Mouse (Mus musculus): Measurements from ENCODE around the gene Serpina9. TPM values are rescaled to one million over a fixed set of nuclear protein-coding genes. Genes with fewer than 3 reads are reported as not detected.
"Not testable (repeated sequence)": the region's sequence is repeated elsewhere in the genome, so short reads cannot be mapped to it uniquely, and the experiment has no call there.

The Serpina9 gene
- polyA plus RNA-seq, 1 experiment from 2014 or later: 3.8 TPM

DNA sequence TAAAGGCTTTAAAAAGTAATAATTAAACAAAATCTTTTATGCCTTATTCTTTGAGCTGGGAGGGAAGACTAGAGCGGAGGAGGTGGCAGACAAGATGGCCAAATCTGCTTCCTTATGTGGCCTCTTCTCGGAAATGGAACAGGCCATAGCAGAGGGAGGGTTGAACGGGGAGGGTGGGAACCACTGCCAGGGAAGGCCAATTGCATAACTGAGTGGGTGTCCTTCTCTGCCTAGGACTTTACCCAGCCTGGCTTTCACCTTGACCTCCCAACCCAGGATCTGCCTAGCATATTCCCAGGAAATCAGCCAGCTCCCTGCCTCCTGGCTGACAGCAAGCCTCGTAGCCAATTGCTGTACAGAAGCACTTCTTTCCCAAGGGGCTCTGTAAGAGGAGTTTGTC lies 50.3 kb downstream of the Serpina9 start:
- H3K9me3 ChIP-seq (replicated peaks): no peaks in the 10 kb centered on the region
- H3K27ac ChIP-seq (replicated peaks): no peak overlapping the region
- no peak for ATAC-seq (ENCODE audit: insufficient number of reproducible peaks, low FRiP score, low TSS enrichment, low read depth)
- 74% methylated on average over 4 of the region's 4 CpGs for WGBS
- no peaks in the 10 kb centered on the region for H3K4me1 ChIP-seq
- no peak overlapping the region for H3K4me2 ChIP-seq (replicated peaks)
- H3K27me3 ChIP-seq: no peaks in the 10 kb centered on the region
- H3K9ac ChIP-seq: no peak overlapping the region
- H3K36me3 ChIP-seq: no peaks in the 10 kb centered on the region
- H3K4me3 ChIP-seq (replicated peaks): no peak overlapping the region

DNA sequence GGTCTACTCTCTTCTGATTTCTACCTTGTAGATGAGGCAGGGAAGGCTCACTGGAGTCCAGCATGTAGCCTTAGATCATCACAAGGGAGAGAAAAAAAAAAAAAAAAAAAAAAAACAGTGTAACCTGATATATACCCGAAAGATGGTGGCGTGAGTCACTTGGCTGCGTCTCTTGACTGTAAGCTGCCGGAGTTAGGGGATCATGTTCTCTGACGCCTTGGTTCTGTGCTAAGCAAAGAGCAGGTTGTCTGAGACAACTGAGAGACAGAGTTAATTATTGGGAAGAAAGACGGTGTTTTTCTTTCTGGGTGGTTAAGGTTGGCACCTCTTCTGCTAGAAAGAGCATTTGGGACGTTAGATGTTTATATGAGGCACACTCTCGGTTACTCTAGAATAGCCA lies 50.7 kb downstream of the Serpina9 start:
- H3K27ac ChIP-seq (replicated peaks): no peak overlapping the region
- no peaks in the 10 kb centered on the region for H3K27me3 ChIP-seq
- no peak for ATAC-seq (ENCODE audit: insufficient number of reproducible peaks, low FRiP score, low TSS enrichment, low read depth)
- H3K4me3 ChIP-seq (replicated peaks): no peak overlapping the region
- no peaks in the 10 kb centered on the region for H3K4me1 ChIP-seq
- H3K36me3 ChIP-seq: no peaks in the 10 kb centered on the region
- no peak overlapping the region for H3K9ac ChIP-seq
- no peaks in the 10 kb centered on the region for H3K9me3 ChIP-seq (replicated peaks)
- no peak overlapping the region for H3K4me2 ChIP-seq (replicated peaks)
- WGBS: 63% methylated on average over 8 of the region's 8 CpGs

DNA sequence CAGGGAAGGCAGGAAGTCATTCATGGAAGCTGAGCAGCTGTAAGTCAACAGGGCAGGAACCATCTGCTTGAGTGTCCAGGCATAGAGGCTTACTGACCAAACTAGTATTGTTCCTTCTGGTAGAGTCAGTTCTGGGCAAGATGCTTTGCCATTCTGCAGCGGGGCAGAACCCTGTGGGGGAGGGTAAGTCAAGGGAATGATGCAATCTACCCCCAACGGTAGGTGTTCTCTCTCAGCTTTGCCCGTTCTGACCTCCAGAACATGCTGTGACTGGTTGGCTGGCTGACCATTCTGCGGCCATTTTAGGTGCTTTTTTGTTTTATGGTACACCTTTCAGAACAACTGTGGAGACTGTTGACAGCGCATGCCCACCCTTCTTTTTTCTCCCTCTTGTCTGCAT lies 51.2 kb downstream of the Serpina9 start:
- ATAC-seq (ENCODE audit: insufficient number of reproducible peaks, low FRiP score, low TSS enrichment, low read depth): no peak
- 81% methylated on average over 5 of the region's 5 CpGs for WGBS
- no peaks in the 10 kb centered on the region for H3K9me3 ChIP-seq (replicated peaks)
- H3K4me2 ChIP-seq (replicated peaks): no peak overlapping the region
- H3K4me3 ChIP-seq (replicated peaks): no peak overlapping the region
- no peaks in the 10 kb centered on the region for H3K27me3 ChIP-seq
- H3K27ac ChIP-seq (replicated peaks): no peak overlapping the region
- H3K36me3 ChIP-seq: no peaks in the 10 kb centered on the region
- no peaks in the 10 kb centered on the region for H3K4me1 ChIP-seq
- H3K9ac ChIP-seq: no peak overlapping the region

GRCm38 (mm10) chr12:103961716-103962115 lies 51.8 kb downstream of the Serpina9 start:
- Histone ChIP-seq H3K9me3 (replicated peaks) (no peaks in the 10 kb centered on the region), H3K9ac (no peak overlapping the region), H3K27me3 (no peaks in the 10 kb centered on the region), H3K4me1 (no peaks in the 10 kb centered on the region), H3K4me2 (replicated peaks) (no peak overlapping the region), H3K36me3 (no peaks in the 10 kb centered on the region), H3K4me3 (replicated peaks) (no peak overlapping the region), H3K27ac (replicated peaks) (no peak overlapping the region)
- no peak for ATAC-seq (ENCODE audit: insufficient number of reproducible peaks, low FRiP score, low TSS enrichment, low read depth)
- 90% methylated on average over 1 of the region's 1 CpGs for WGBS

DNA sequence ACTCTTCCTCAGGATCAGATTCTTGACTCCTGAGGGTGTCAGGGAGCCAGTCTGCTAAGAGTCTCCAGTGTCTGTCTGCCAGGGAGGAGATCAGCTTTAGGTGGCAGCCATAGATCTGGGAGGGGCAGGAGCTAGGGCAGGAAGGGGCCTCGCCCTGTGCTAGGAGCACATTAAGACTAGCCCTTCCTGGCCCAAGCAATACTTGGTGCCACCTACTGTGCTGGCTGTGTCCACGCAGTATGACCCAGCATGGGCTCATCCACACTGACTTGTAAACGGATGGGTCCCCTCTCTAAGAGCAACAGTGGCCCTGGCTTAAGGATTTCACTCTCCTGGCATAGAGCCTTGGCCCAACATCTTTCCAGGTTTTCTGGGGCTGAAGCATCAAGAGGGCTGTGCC lies 54.8 kb downstream of the Serpina9 start, which contains the start of gene Serpina1e:
Serpina1e (minus strand) TSS at position 178 of the 400 bp plus-strand sequence.
- WGBS: 78% methylated on average over 3 of the region's 3 CpGs
- 0 out of 2 replicates have a peak, but pooled peaks have one; percentile 11 for ATAC-seq (ENCODE audit: insufficient number of reproducible peaks, low FRiP score, low TSS enrichment, low read depth)
- Histone ChIP-seq H3K4me3 (replicated peaks) (no peak within 1 kb of the TSS), H3K27me3 (no peaks in the 10 kb centered on the region), H3K4me1 (no peaks in the 10 kb centered on the region), H3K9ac (no peak within 1 kb of the TSS), H3K36me3 (no peaks in the 10 kb centered on the region), H3K9me3 (replicated peaks) (no peaks in the 10 kb centered on the region), H3K4me2 (replicated peaks) (no peak within 1 kb of the TSS), H3K27ac (replicated peaks) (no peak within 1 kb of the TSS)

- not testable (repeated sequence) for H3K36me3 ChIP-seq; H3K9ac ChIP-seq; H3K9me3 ChIP-seq (replicated peaks); H3K27me3 ChIP-seq; H3K4me1 ChIP-seq; H3K27ac ChIP-seq (replicated peaks); H3K4me2 ChIP-seq (replicated peaks); ATAC-seq (ENCODE audit: insufficient number of reproducible peaks, low FRiP score, low TSS enrichment, low read depth); H3K4me3 ChIP-seq (replicated peaks)
- WGBS: 83% methylated on average over 2 of the region's 2 CpGs
Measured at GRCm38 (mm10) chr12:103956555-103956954, 57.0 kb downstream of the Serpina9 start.

DNA sequence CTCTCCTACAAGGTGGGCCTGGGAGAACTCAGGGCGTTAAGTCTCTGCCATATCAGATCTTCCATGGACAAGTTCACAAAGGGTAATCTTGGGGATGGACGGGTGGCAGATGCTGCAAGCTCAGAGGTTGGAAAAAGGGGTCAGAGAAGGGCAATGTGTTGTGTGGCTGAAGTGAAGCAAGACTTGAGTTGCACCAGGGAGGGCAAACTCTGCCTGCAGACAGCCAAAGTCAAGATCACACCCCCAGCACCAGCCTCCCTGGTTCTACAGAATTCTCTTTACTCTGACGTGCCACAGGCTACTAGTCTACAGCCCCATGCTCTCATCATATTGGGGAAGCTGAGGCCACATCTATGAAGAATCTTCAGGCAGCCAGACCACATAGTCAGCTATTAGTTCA lies 60.6 kb downstream of the Serpina9 start:
- H3K27me3 ChIP-seq; H3K9ac ChIP-seq; H3K4me2 ChIP-seq (replicated peaks); H3K4me3 ChIP-seq (replicated peaks); H3K36me3 ChIP-seq; H3K9me3 ChIP-seq (replicated peaks); H3K4me1 ChIP-seq; H3K27ac ChIP-seq (replicated peaks); ATAC-seq (ENCODE audit: insufficient number of reproducible peaks, low FRiP score, low TSS enrichment, low read depth): not testable (repeated sequence)
- WGBS: 73% methylated on average over 3 of the region's 3 CpGs

DNA sequence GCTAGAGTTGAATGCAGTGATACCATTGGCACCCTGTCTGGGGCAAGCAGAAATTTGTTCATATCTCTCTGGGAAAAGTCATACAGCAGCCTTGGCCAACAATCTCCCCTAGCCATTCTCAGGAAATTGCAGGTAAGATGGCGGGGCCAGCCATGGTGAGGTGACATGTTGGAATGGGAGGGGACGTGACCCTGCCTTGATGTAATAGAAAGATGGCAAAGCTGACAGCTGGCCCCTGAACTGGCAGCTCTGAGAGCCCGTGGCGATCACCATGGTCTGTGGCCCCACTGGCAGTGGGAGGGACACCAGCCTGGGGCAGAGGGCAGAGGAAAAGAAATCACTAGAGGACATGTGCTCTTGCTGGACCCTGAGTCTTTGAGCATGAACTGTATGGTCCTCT lies 67.3 kb downstream of the Serpina9 start:
- 76% methylated on average over 4 of the region's 4 CpGs for WGBS

More for the DNA sequence above, 67.3 kb downstream of the Serpina9 start:
- Histone ChIP-seq H3K36me3 (no peaks in the 10 kb centered on the region), H3K9me3 (replicated peaks) (peaks cover 4% of the 10 kb centered on the region; the same call in 1 of the 2 replicates), H3K4me2 (replicated peaks) (no peak overlapping the region), H3K9ac (no peak overlapping the region), H3K27me3 (no peaks in the 10 kb centered on the region), H3K4me3 (replicated peaks) (no peak overlapping the region), H3K4me1 (no peaks in the 10 kb centered on the region), H3K27ac (replicated peaks) (no peak overlapping the region)
- ATAC-seq (ENCODE audit: insufficient number of reproducible peaks, low FRiP score, low TSS enrichment, low read depth): no peak

Other genes with a start within 250 kb of the Serpina9 start
- gene Serpina1d, start 240.2 kb downstream of the Serpina9 start, polyA plus RNA-seq (2015; fragmentation: Nextera tagmentation; extraction: Ambion mirVana): not detected in 2 replicates
- 0.19 TPM in 1 of 2 replicates, not detected in the other for gene Serpina1b, start 183.4 kb downstream of the Serpina9 start, polyA plus RNA-seq (2015; fragmentation: Nextera tagmentation; extraction: Ambion mirVana)
- 0.14 TPM in 1 of 2 replicates, not detected in the other for gene Serpina1a, start 150.2 kb downstream of the Serpina9 start, polyA plus RNA-seq (2015; fragmentation: Nextera tagmentation; extraction: Ambion mirVana)
- gene Serpina1c, start 108.9 kb downstream of the Serpina9 start, polyA plus RNA-seq (2015; fragmentation: Nextera tagmentation; extraction: Ambion mirVana): not detected in 2 replicates
- 0.19 TPM in 1 of 2 replicates, not detected in the other for gene Serpina1e, start 54.8 kb downstream of the Serpina9 start, polyA plus RNA-seq (2015; fragmentation: Nextera tagmentation; extraction: Ambion mirVana)
- gene Serpina11, start 23.8 kb downstream of the Serpina9 start, polyA plus RNA-seq (2015; fragmentation: Nextera tagmentation; extraction: Ambion mirVana): not detected in 2 replicates
- gene Serpina12, start 30.7 kb upstream of the Serpina9 start, polyA plus RNA-seq (2015; fragmentation: Nextera tagmentation; extraction: Ambion mirVana): 0.16 and 0.38 TPM in 2 replicates
- gene Serpina5, start 87.4 kb upstream of the Serpina9 start, polyA plus RNA-seq (2015; fragmentation: Nextera tagmentation; extraction: Ambion mirVana): not detected in 2 replicates
- not detected in 2 replicates for gene Serpina3a, start 99.0 kb upstream of the Serpina9 start, polyA plus RNA-seq (2015; fragmentation: Nextera tagmentation; extraction: Ambion mirVana)
- gene Serpina3b, start 114.2 kb upstream of the Serpina9 start, polyA plus RNA-seq (2015; fragmentation: Nextera tagmentation; extraction: Ambion mirVana): not detected in 2 replicates
- 0.12 TPM in 1 of 2 replicates, not detected in the other for gene Serpina3c, start 140.1 kb upstream of the Serpina9 start, polyA plus RNA-seq (2015; fragmentation: Nextera tagmentation; extraction: Ambion mirVana)
- gene Serpina3f, start 200.8 kb upstream of the Serpina9 start, polyA plus RNA-seq (2015; fragmentation: Nextera tagmentation; extraction: Ambion mirVana): not detected in 2 replicates
- 0.63 and 0.83 TPM in 2 replicates for gene Serpina3g, start 222.5 kb upstream of the Serpina9 start, polyA plus RNA-seq (2015; fragmentation: Nextera tagmentation; extraction: Ambion mirVana)
- 1.1 and 1.3 TPM in 2 replicates for gene Serpina3i, start 249.4 kb upstream of the Serpina9 start, polyA plus RNA-seq (2015; fragmentation: Nextera tagmentation; extraction: Ambion mirVana)